Mouse (Mus musculus) limb, embryonic 15.5 days (tissue): Measurements from ENCODE around the gene Mbtps1. TPM values are rescaled to one million over a fixed set of nuclear protein-coding genes. Genes with fewer than 3 reads are reported as not detected.

Source experiments
- ATAC-seq: fragments of 200-750 bp; cut with Nextera tagmentation; 2 replicates; pipeline ENCODE4 v1.8.0; 2017; ENCODE audit warnings: low read depth, moderate TSS enrichment; ENCODE audit not compliant: insufficient number of reproducible peaks, low FRiP score, low TSS enrichment
- H3K27ac ChIP-seq: fragments of 300-500 bp; sonication (generic); 2 replicates; pipeline ENCODE4 v1.5.1; 2015; ENCODE audit warnings: moderate library complexity, mild to moderate bottlenecking, inconsistent platforms
- H3K27me3 ChIP-seq: fragments of 300-500 bp; sonication (generic); 2 replicates; pipeline ENCODE4 v1.6.1; 2015; ENCODE audit warnings: inconsistent platforms
- H3K36me3 ChIP-seq: fragments of 300-500 bp; sonication (generic); 2 replicates; pipeline ENCODE4 v1.6.1; 2015; ENCODE audit warnings: inconsistent platforms
- H3K4me1 ChIP-seq: fragments of 300-500 bp; sonication (generic); 2 replicates; pipeline ENCODE4 v1.6.1; 2015; ENCODE audit warnings: inconsistent platforms
- H3K4me2 ChIP-seq: fragments of 300-500 bp; sonication (generic); 2 replicates; pipeline ENCODE4 v1.6.1; 2015; ENCODE audit warnings: mild to moderate bottlenecking, inconsistent platforms
- H3K4me3 ChIP-seq: fragments of 300-500 bp; sonication (generic); 2 replicates; pipeline ENCODE4 v1.5.1; 2015; ENCODE audit warnings: mild to moderate bottlenecking, inconsistent platforms
- H3K9ac ChIP-seq: fragments of 300-500 bp; sonication (generic); 2 replicates; pipeline ENCODE4 v1.6.1; 2015; ENCODE audit warnings: inconsistent platforms
- H3K9me3 ChIP-seq: fragments of 300-500 bp; sonication (generic); 2 replicates; pipeline ENCODE4 v1.6.1; 2016; ENCODE audit warnings: inconsistent platforms
- WGBS: fragments of 180-500 bp; shearing (Covaris S2); methylation state at CpG from one replicate; pipeline ENCODE4 v1.1.7; 2015; 5-methylcytosine and 5-hydroxymethylcytosine counted together
- polyA plus RNA-seq: library from polyadenylated mRNA; unstranded; fragments of >200 nt; fragmentation: Nextera tagmentation; extraction: Ambion mirVana; gene quantifications from 2 replicates; pipeline ENCODE4 v1.2.1, GENCODE M21; 2015

Gene Mbtps1
- polyA plus RNA-seq, 1 experiment from 2014 or later, result 122 TPM

DNA sequence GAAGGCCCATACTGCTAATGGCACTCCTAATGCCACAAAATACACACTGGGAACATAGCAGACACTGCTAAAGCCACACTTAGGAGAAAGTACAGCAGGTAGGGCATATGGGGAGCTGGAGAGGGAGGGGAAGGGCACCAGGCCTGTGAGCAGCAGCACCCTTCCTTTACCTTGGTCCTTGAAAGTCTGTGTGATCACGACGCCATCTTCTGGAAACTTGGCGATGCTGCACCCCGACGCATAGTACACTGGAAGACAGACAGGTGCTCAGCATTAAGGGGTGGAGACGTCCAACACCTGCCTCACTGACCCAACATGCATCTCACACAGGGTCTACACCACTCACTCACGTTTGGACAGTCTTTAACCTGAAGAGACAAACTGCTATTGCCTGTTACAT lies 38.4 kb downstream of the Mbtps1 start:
- Histone ChIP-seq H3K9me3 (no peaks in the 10 kb centered on the region), H3K36me3 (peaks cover 95% of the 10 kb centered on the region), H3K4me2 (no peak overlapping the region), H3K4me3 (no peak overlapping the region), H3K9ac (no peak overlapping the region), H3K27me3 (no peaks in the 10 kb centered on the region), H3K27ac (no peak overlapping the region), H3K4me1 (no peaks in the 10 kb centered on the region)
- no peak for ATAC-seq
- 74% methylated on average over 7 of the region's 7 CpGs for WGBS

DNA sequence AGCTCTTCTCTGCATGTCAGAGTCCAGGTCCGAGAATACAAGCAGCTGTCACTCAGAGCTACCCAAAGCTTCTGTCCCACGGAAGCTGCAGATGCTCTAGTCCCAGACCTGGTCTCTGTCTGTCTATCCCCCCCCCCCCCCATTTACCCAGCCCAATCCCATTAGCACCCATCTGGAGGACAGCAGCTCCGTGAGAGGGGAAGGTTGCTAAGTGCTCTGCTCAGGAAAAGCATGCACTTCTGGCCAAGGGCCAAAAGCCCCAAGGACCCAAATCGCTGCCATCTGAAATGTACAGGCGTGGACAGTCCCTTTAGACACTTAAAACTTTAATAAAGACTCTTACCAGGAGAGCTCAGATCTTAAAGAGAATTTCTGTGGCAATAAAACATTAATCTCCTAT lies 41.9 kb downstream of the Mbtps1 start:
- no peaks in the 10 kb centered on the region for H3K4me1 ChIP-seq
- ATAC-seq, result no peak
- no peak overlapping the region for H3K4me3 ChIP-seq
- H3K27ac ChIP-seq, result no peak overlapping the region
- H3K9ac ChIP-seq, result no peak overlapping the region
- 43% methylated on average over 5 of the region's 5 CpGs for WGBS
- H3K27me3 ChIP-seq, result no peaks in the 10 kb centered on the region
- H3K36me3 ChIP-seq, result peaks cover 99% of the 10 kb centered on the region
- H3K9me3 ChIP-seq, result no peaks in the 10 kb centered on the region
- H3K4me2 ChIP-seq, result no peak overlapping the region

- no peak for ATAC-seq
- 71% methylated on average over 3 of the region's 3 CpGs for WGBS
- H3K36me3 ChIP-seq, result peaks cover 97% of the 10 kb centered on the region
Measured at GRCm38 (mm10) chr8:119515767-119516166, 42.8 kb downstream of the Mbtps1 start.

GRCm38 (mm10) chr8:119514940-119515339 lies 43.6 kb downstream of the Mbtps1 start:
- Histone ChIP-seq H3K4me2 (no peak overlapping the region), H3K4me3 (no peak overlapping the region), H3K36me3 (peaks cover 97% of the 10 kb centered on the region), H3K27me3 (no peaks in the 10 kb centered on the region), H3K9me3 (no peaks in the 10 kb centered on the region), H3K4me1 (no peaks in the 10 kb centered on the region), H3K9ac (no peak overlapping the region), H3K27ac (no peak overlapping the region)
- no peak for ATAC-seq
- 80% methylated on average over 3 of the region's 3 CpGs for WGBS

More at GRCm38 (mm10) chr8:119515767-119516166, 42.8 kb downstream of the Mbtps1 start:
- Histone ChIP-seq H3K4me1 (no peaks in the 10 kb centered on the region), H3K4me2 (no peak overlapping the region), H3K9me3 (no peaks in the 10 kb centered on the region), H3K9ac (no peak overlapping the region), H3K27me3 (no peaks in the 10 kb centered on the region), H3K4me3 (no peak overlapping the region), H3K27ac (no peak overlapping the region)

DNA sequence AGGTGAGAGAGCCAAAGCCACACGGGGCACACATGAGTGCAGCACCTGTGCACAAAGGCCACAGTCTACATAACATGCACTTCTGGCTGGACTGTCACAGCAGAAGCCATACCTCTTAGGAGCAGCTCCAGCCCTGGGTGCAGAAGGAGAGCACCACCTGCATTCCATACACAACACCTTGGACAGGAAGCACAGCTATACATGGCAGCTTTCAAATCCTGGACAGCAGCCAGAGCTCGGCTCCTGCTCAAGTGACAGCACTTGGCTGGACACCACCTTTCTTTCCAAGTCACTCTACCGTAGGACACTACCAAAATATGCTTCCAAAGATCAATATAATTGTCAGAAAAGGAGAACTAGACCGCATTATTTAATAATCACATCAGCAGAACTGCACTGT lies 45.1 kb downstream of the Mbtps1 start:
- 87% methylated on average over 4 of the region's 4 CpGs for WGBS
- H3K9me3 ChIP-seq, result no peaks in the 10 kb centered on the region
- no peak for ATAC-seq
- H3K36me3 ChIP-seq, result peaks cover 97% of the 10 kb centered on the region
- H3K27me3 ChIP-seq, result no peaks in the 10 kb centered on the region
- no peak overlapping the region for H3K9ac ChIP-seq
- H3K4me3 ChIP-seq, result no peak overlapping the region
- no peak overlapping the region for H3K4me2 ChIP-seq
- H3K4me1 ChIP-seq, result no peaks in the 10 kb centered on the region
- no peak overlapping the region for H3K27ac ChIP-seq

- no peaks in the 10 kb centered on the region for H3K4me1 ChIP-seq
- H3K36me3 ChIP-seq, result peaks cover 96% of the 10 kb centered on the region
- H3K9ac ChIP-seq, result no peak overlapping the region
- no peak overlapping the region for H3K27ac ChIP-seq
- no peak for ATAC-seq
- no peak overlapping the region for H3K4me2 ChIP-seq
- H3K9me3 ChIP-seq, result no peaks in the 10 kb centered on the region
- no peak overlapping the region for H3K4me3 ChIP-seq
- 90% methylated on average over 7 of the region's 7 CpGs for WGBS
- H3K27me3 ChIP-seq, result no peaks in the 10 kb centered on the region
Measured at GRCm38 (mm10) chr8:119511722-119512121, 46.8 kb downstream of the Mbtps1 start.

- Histone ChIP-seq H3K36me3 (peaks cover 96% of the 10 kb centered on the region), H3K9me3 (no peaks in the 10 kb centered on the region), H3K4me1 (no peaks in the 10 kb centered on the region), H3K27ac (no peak overlapping the region), H3K9ac (no peak overlapping the region), H3K27me3 (no peaks in the 10 kb centered on the region), H3K4me2 (no peak overlapping the region), H3K4me3 (no peak overlapping the region)
- ATAC-seq, result no peak
- WGBS, result 83% methylated on average over 9 of the region's 9 CpGs
Measured at GRCm38 (mm10) chr8:119510471-119510870, 48.1 kb downstream of the Mbtps1 start.

- peaks cover 60% of the 10 kb centered on the region for H3K36me3 ChIP-seq
- WGBS, result 80% methylated on average over 8 of the region's 8 CpGs
- H3K9me3 ChIP-seq, result no peaks in the 10 kb centered on the region
- no peak overlapping the region for H3K27ac ChIP-seq
- H3K27me3 ChIP-seq, result no peaks in the 10 kb centered on the region; the same call in 1 of the 2 replicates
- no peak overlapping the region for H3K9ac ChIP-seq
- 0 out of 2 replicates have a peak, but pooled peaks cover 6% of the 10 kb centered on the region for H3K4me1 ChIP-seq
- ATAC-seq, result no peak
- H3K4me2 ChIP-seq, result no peak overlapping the region
- no peak overlapping the region for H3K4me3 ChIP-seq
Measured at GRCm38 (mm10) chr8:119506106-119506505, 52.4 kb downstream of the Mbtps1 start.

- Histone ChIP-seq H3K4me3 (no peak overlapping the region), H3K9me3 (no peaks in the 10 kb centered on the region), H3K4me1 (0 out of 2 replicates have a peak, but pooled peaks cover 6% of the 10 kb centered on the region), H3K4me2 (no peak overlapping the region), H3K27ac (no peak overlapping the region), H3K36me3 (peaks cover 56% of the 10 kb centered on the region), H3K9ac (no peak overlapping the region), H3K27me3 (no peaks in the 10 kb centered on the region; the same call in 1 of the 2 replicates)
- no peak for ATAC-seq
- WGBS, result 47% methylated on average over 9 of the region's 9 CpGs
Measured at GRCm38 (mm10) chr8:119505488-119505887, 53.0 kb downstream of the Mbtps1 start.

GRCm38 (mm10) chr8:119503191-119503767 lies 55.3 kb downstream of the Mbtps1 start:
- 35% methylated on average over 10 of the region's 10 CpGs for WGBS
- Histone ChIP-seq H3K27ac (no peak overlapping the region), H3K4me2 (no peak overlapping the region)

DNA sequence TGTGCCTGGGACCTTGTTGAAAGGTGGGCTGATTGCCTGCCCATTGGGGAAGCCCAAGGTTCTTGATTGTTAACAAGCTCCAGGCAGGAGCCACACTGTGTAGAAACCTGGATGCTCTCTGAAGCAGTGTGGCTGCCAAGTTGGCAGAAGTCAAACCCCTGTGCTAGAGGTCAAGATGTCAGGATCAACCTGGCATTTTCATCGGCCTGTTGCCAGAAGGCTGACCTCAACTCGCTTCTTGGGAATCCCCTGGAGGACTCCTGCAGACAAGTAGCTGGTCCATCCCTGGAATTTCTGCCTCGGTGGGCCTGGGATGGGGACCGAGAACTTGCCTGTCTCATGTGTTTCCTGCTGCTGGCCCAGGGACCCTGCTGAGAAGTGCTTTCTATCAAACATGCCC lies 56.4 kb downstream of the Mbtps1 start:
- ATAC-seq, result no peak
- Histone ChIP-seq H3K36me3 (peaks cover 23% of the 10 kb centered on the region), H3K27ac (no peak overlapping the region), H3K4me2 (no peak overlapping the region), H3K27me3 (no peaks in the 10 kb centered on the region; the same call in none of the 2 replicates), H3K9ac (no peak overlapping the region), H3K4me1 (peaks cover 13% of the 10 kb centered on the region), H3K4me3 (no peak overlapping the region), H3K9me3 (no peaks in the 10 kb centered on the region)
- 35% methylated on average over 4 of the region's 4 CpGs for WGBS

More at GRCm38 (mm10) chr8:119503191-119503767, 55.3 kb downstream of the Mbtps1 start:
- ATAC-seq, result no peak
- H3K9ac ChIP-seq, result no peak overlapping the region
- H3K4me3 ChIP-seq, result no peak overlapping the region
- no peaks in the 10 kb centered on the region for H3K9me3 ChIP-seq
- peaks cover 13% of the 10 kb centered on the region for H3K4me1 ChIP-seq
- H3K27me3 ChIP-seq, result no peaks in the 10 kb centered on the region; the same call in 1 of the 2 replicates
- H3K36me3 ChIP-seq, result peaks cover 33% of the 10 kb centered on the region

GRCm38 (mm10) chr8:119501598-119501997 lies 56.9 kb downstream of the Mbtps1 start, which contains the start of gene Slc38a8:
TSS of gene Slc38a8 (minus strand) at chr8:119501698.
- Histone ChIP-seq H3K4me1 (peaks cover 13% of the 10 kb centered on the region), H3K27me3 (no peaks in the 10 kb centered on the region; the same call in none of the 2 replicates), H3K9me3 (no peaks in the 10 kb centered on the region), H3K9ac (no peak within 1 kb of the TSS), H3K4me2 (no peak within 1 kb of the TSS), H3K27ac (no peak within 1 kb of the TSS), H3K4me3 (no peak within 1 kb of the TSS), H3K36me3 (peaks cover 19% of the 10 kb centered on the region)
- WGBS, result 23% methylated on average over 5 of the region's 5 CpGs
- no peak for ATAC-seq
